Mouse (Mus musculus): ENCODE results near the gene Cx3cr1.

DNA sequence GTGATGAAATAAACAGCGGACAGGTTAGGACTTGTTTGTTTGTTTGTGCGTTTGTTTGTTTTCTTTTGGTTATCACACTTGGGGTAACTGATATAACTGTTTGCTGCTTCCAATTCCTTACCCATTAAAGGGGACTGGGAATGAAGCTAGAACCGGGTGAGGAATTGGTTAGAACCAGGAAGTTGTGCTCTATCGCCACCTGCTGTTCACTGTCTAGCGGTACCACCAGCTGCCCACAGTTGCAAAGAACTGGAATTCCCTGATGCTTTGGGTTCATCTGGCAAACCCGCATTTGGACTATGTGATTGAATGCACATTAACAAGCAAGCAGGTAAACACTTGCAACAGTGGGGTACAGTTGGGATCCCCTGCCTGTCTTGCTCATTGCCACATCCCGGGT, 29.0 kb upstream of the Cx3cr1 start:
- peak; percentile 85 for TF ChIP-seq CTCF (IDR thresholded peaks at IDR 0.05; ENCODE audit: low read depth, low read length)
- TF ChIP-seq POLR2A (IDR thresholded peaks at IDR 0.05; ENCODE audit: insufficient read depth, low read length), result no peak
